Comparison of ENCODE assay signal across 28 mouse cellular contexts in the genomic region with DNA sequence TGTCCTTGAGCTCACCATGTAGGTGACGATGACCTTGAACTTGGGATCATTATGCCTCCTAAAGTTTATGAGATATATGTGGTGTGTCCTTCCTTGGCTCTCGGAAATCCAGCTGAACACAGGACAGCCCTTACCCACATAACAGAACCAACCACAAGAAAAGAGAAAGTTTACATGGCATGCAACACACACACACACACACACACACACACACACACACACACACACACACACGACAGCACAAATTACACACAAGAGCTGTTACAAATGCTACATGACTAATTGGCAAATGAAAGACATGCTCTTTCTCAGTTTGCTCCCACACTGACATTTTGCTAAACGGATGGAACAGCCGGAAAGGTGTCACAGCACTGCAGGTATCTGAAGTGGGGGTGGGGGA. TPM values are rescaled to one million over a fixed set of nuclear protein-coding genes. Genes with fewer than 3 reads are reported as not detected.
DNase-seq lines count a peak whose midpoint lies in the region.
"Had no signal": no experiment of that assay in that cellular context is flagged by ENCODE, and none has a peak within 500 bp of the region (broad histone marks: within the 10 kb centered on the region; RNA-seq: fewer than 3 reads in every experiment).

No protein-coding gene starts in this region.

- no peaks in the 10 kb centered on the region for H3K36me3 ChIP-seq in embryonic facial prominence, embryonic 10.5 days (replicated peaks)
- H3K36me3 ChIP-seq: forebrain, embryonic 10.5 days; G1E; hindbrain, embryonic 12.5 days; hindbrain, embryonic 15.5 days had no signal

- no peaks in the 10 kb centered on the region for H3K4me1 ChIP-seq in embryonic facial prominence, embryonic 10.5 days
- H3K4me1 ChIP-seq: forebrain, embryonic 10.5 days; forebrain, embryonic 13.5 days; hindbrain, embryonic 12.5 days; hindbrain, embryonic 15.5 days had no signal

- WGBS in embryonic facial prominence, embryonic 10.5 days: 85% methylated on average over 5 of the region's 5 CpGs

- no peak overlapping the region for H3K4me3 ChIP-seq in embryonic facial prominence, embryonic 10.5 days
- H3K4me3 ChIP-seq: forebrain, embryonic 10.5 days; forebrain, embryonic 13.5 days; hindbrain, embryonic 12.5 days; hindbrain, embryonic 15.5 days had no signal

- H3K27me3 ChIP-seq in embryonic facial prominence, embryonic 10.5 days (replicated peaks; ENCODE audit: low read depth, poor library complexity, severe bottlenecking): no peaks in the 10 kb centered on the region
- H3K27me3 ChIP-seq: CH12.LX; forebrain, embryonic 13.5 days; hindbrain, embryonic 12.5 days; hindbrain, embryonic 15.5 days; Patski had no signal

- peak; percentile 31 to 33 for DNase-seq in right cerebral cortex, adult 2 months (ENCODE audit: low spot score in 2 of 2)
- DNase-seq in right cerebral cortex, postnatal 36 days (ENCODE audit: low spot score in 2 of 2): no peak
- DNase-seq in CD4-positive, CD25-positive, alpha-beta regulatory T cell, adult 2 months (ENCODE audit: low read depth, low spot score): peak; percentile 44
- peak; percentile 49 for DNase-seq in brain, adult 2 months (ENCODE audit: low read depth, low spot score)
- peak; percentile 61 for DNase-seq in naive thymus-derived CD4-positive, alpha-beta T cell, adult 2 months (ENCODE audit: low read depth)
- DNase-seq in heart, adult 11 months: no peak
- DNase-seq in embryonic facial prominence, embryonic 10.5 days (ENCODE audit: low spot score): no peak
- DNase-seq: adrenal gland, adult 2 months; adrenal gland, postnatal 14 days; B cell, adult 2 months; cerebellum, adult 11-12 months; cerebellum, adult 8-10 months; embryo, embryonic 11 days; gastrocnemius, postnatal 25 days had no signal

- no peak overlapping the region for H3K27ac ChIP-seq in embryonic facial prominence, embryonic 10.5 days (replicated peaks)
- H3K27ac ChIP-seq: forebrain, embryonic 10.5 days; forebrain, embryonic 13.5 days; hindbrain, embryonic 12.5 days; hindbrain, embryonic 15.5 days had no signal

- no peaks in the 10 kb centered on the region for H3K9me3 ChIP-seq in embryonic facial prominence, embryonic 10.5 days
- H3K9me3 ChIP-seq: forebrain, embryonic 10.5 days; forebrain, embryonic 13.5 days; G1E; hindbrain, embryonic 12.5 days; hindbrain, embryonic 15.5 days had no signal

RNA-seq across cellular contexts. Expression of gene Gm32742, which starts 20.6 kb away (rescaled TPM):
- polyA plus RNA-seq in embryonic facial prominence, embryonic 10.5 days (2016; fragmentation: Nextera tagmentation; extraction: Ambion mirVana): 0.01 TPM in 2 replicates
- polyA plus RNA-seq: adrenal gland, adult 2 months; embryonic facial prominence, embryonic 11.5 days; forebrain, embryonic 10.5 days; forebrain, embryonic 13.5 days; heart, embryonic 14.5 days; heart, postnatal 0 days; hindbrain, embryonic 15.5 days; intestine, embryonic 14.5 days; intestine, postnatal 0 days had no signal

RNA-seq across cellular contexts. Expression of gene Pou2af1, which starts 27.6 kb away (rescaled TPM):
- polyA plus RNA-seq in embryonic facial prominence, embryonic 10.5 days (2016; fragmentation: Nextera tagmentation; extraction: Ambion mirVana): not detected in 2 replicates
- polyA plus RNA-seq: embryonic facial prominence, embryonic 11.5 days; embryonic facial prominence, embryonic 14.5 days; forebrain, embryonic 10.5 days; forebrain, embryonic 16.5 days; G1E; heart, embryonic 14.5 days; hindbrain, embryonic 12.5 days; Patski had no signal

Comparison
In these comparisons a context has a peak if more than half of its experiments do, and no peak if none do; other contexts are left out.
1. DNase-seq: peak in right cerebral cortex, adult 2 months (2 of 2), CD4-positive, CD25-positive, alpha-beta regulatory T cell, adult 2 months (single experiment), brain, adult 2 months (single experiment) and naive thymus-derived CD4-positive, alpha-beta T cell, adult 2 months (single experiment); none in right cerebral cortex, postnatal 36 days (0 of 2), heart, adult 11 months (single experiment) and embryonic facial prominence, embryonic 10.5 days (single experiment).